Mouse (Mus musculus) left cerebral cortex, adult 9 months (tissue): ENCODE results near the gene Bnc2.

Source experiments
- DNase-seq, 2 experiments: peaks; one replicate each; pipeline ENCODE4 v3.0.0; 2022; ENCODE audit warnings: low spot score in 2 of 2

Bnc2 gene

DNA sequence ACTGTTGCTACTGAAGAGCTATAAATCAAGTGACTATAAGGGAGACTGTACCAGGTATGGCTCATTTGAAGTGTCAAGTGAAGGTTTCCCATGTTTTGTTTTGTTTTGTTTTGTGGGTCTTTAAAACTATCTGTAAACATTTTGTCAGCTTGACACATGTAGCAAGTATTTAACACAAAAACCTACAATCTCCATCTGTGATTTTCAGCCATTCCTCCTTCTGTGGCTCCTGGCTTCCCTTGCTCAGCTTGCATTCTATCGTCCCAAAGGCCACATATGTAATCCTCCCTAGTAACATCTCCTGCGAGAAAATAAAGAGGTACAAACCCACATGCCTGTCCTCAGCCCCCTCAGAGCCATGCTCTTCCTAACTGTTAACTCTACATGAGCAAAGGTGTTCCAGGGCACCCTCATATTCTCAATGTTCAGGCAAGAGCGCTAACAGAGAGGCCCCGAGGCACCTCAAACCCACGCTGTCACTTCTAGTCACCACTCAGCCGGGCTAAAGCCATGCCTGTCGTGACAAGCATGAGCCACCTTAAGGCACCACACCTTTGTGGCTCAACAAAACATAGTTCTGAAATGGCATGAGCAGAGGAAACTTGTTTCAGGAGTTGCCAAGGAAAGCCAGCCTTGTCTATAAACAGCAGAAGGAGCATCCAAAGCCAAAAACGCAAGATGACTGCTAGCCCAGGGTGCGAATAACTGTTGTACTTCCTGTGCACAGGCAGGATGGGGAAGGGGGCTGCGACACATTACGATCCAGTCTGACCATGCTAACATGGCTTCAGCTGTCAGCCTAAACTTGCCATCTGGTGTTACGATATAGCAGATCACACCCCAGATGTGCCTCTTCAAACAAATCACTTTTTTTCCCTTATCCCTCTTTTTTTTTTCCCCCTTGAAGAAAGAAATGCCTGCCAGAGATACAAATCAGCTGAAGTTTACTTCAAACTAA lies 42.0 kb downstream of the Bnc2 start:
- DNase-seq = no peak

DNA sequence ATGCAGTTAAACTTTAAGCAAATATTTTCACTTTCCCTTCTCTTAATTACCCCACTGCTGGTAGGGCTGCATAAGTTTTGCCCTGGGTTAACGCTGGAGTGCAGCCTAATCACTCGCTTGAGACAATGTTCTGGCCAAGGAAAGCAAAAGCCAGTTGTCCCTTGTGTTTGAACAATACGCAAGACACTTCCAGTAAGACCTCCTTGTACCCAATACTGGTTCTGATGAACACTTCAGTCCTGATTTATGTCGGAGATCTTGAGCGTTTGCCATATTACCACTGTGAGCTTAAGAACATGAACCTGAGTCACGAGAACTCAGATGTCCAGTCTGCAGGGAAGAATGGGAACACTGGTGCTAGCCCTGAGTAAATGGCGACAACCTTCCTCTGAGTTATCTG lies 47.5 kb downstream of the Bnc2 start:
- DNase-seq = no peak

DNA sequence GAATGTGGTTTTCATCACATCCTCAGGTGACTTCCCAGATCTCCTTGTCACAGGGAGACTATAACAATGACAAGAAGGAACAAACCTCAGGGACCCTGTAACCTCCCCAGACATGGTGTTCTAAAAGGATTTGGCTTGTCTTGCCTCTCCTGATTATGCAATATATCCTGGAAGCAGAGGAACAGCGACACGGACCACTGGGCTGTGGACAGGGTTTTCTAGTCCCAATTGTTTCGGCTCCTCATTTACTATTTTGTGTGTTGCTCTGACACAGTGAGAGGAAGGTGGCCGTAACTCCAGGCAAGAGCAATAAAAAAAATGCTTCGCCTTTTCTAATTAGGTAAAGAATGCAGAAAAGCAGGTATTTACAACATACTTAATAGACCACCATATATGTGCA lies 51.8 kb downstream of the Bnc2 start:
- DNase-seq = no peak

DNA sequence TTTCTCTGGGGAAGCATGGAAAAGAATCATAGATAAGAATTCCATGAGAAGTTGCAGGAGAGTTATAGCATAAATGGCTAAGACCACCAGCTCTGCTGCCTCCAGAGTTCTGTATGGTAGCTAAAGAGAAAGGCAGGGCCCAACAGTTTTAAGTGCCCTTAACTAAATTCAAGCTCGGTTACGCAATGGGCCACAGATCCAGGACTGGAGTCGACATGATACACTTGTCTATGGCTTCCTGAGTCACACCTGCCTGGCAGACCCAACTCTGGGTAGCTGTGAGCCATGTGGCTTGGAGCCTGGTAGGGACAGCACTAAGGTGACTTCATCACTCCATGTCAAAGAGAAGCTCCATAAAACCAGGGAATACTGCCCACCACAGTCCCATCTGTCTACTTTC lies 53.3 kb downstream of the Bnc2 start:
- DNase-seq = no peak

DNA sequence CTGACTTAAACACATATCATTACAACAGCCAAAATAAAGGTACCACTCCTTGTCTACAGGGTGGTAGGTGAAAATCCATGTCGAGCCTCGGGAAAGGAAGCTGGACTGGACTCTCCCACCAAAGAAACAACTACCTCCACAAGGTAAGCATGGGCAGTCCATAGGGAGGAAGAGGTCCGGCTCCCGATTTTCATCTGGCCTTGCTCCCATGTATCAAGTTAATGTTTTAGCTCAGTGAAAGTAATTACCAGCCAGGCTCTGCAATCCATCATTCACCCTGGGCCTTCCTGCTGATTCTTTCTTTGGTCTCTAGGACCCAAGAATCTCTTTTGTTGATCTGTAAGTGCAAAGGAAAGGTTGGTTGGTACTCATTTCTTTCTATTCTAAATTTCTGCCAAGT lies 65.2 kb downstream of the Bnc2 start:
- no peak for DNase-seq

DNA sequence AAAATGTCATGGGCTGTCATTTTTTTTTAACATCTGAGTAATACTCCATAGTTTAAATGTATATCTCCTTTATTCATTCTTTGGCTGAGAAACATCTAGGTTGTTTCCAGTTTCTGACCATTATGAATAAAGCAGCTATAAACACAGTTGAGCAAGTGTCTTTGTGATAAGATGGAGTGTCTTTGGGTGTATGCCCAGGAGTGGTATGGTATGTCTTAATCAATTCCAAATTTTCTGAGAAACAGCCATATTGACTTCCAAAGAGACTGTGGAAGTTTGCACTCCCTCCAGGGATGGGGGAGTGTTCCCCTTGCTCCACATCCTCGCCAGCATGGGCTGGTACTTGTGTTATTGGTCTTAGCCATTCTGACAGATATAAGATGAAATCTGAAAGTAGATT lies 70.6 kb downstream of the Bnc2 start:
- DNase-seq = no peak

DNA sequence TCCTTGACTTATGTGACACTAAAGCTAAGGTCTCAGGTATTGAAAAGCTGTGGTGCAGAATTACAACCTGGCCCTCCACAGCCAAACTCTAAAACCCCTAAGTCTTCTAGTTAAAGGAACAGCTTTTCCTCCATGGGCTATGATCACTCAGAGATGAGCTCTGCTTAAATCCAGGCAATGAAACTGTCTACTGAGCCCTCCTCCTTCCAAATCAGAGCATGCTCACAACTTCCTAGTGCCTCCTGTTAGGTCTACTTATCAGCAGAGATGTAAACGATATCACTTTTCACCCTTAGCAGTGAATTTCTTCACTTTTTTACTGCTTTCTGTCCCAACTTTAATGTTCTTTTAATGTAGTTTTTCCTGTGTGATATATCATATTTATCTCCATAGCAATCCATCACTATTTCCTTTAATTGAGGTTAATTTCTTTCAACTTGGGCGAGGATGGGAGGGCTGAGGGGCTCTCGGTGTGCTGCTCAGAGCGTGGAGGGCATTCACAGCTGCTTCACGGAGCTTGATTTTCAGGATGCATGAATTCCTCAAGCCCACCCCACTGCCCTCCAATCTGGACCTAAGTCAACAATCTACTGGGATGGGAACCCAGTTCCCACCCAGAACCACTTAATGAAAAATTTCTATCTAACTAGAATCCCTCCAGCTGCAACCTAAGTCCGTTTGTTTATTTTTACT lies 94.7 kb downstream of the Bnc2 start:
- no peak for DNase-seq

DNA sequence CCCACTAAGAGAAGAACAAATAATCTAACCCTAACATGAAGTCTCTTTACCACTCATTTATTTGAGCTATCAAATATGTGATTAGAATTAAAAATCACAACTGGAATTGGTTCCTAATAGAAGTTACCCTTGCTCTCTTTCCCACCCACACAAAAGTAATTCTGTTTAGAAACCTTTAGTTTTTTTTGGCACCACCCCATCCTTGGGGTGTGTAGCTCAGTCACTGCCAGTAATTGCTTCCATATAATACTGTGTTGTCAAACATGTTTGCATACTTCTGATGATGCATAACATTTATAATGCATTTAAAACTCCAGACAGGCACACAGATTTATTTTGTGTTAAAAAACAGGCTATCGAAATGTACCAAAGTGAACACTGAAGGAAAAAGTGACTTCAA lies 96.8 kb downstream of the Bnc2 start:
- DNase-seq = no peak

DNA sequence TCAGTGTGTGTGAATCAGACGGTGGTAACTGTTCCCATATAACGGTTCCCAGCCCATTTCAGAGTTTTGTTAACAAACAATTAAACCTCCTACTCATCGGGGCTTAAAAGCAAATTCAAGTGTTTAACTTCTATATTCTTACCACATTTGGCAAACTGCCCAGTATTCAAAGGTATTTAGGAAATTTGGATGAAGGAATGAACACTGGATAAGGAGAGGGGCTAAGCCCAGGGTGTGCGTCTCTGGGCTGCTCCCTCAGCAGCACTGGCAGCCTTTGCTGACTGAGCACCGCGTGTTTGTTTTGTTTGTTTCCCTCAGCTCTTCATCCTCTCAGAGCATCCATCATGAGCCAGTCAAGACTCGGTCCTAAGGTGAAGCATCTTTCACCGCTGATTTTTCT lies 109.0 kb downstream of the Bnc2 start:
- no peak for DNase-seq

DNA sequence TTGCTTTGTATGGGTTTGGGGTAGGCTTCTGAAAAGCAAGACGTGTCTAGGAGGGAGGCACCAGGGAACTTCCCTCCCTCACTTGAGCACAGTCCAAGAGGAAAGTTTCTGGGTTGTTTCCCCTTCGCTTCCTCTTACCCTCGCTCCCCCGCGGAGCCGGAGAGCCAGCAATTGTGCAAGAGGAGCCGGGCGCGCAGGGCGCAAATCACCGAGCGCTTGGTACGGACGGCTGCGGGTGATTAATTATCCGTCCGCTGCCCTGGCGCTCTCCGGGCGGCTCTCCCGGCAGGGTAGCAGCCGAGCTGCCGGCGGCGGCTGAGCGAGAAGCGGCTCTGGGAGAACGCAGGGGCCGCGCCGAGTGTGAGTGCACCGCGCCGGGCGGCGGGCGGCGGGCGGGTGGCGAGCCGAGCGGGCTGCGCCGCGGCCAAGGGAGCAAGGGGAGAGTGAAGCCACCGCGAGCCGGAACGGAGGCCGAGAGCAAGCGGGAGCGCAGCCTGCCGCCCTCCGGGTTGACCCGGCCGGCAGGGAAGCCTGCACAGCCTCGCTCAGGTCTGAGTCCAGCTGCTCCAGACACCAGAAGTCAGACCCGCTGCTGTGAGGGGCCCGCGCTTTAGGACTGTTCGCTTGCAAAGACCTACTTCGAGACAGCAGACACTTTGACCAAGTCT lies 129.7 kb downstream of the Bnc2 start:
- DNase-seq = peak in 1 of 2 experiments; percentile 7

DNA sequence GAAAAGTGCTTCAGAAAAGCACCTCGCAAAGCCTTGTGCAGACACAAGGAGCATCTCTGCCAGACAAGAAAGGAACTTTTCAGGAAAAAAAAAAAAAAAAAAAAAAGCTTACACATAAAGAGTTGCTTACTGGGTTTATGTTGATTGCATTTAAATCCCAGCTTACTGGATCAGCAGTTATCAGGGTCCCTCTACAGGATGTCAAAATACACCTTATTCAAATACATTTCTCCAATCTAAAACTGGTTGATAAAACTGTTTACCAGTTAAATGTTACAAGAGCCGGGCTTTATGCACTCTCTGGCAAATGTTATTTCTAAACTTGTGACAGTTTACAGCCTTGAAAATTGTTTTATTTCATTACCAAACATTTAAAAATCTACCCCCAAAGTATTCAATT lies 130.4 kb downstream of the Bnc2 start:
- DNase-seq = no peak

DNA sequence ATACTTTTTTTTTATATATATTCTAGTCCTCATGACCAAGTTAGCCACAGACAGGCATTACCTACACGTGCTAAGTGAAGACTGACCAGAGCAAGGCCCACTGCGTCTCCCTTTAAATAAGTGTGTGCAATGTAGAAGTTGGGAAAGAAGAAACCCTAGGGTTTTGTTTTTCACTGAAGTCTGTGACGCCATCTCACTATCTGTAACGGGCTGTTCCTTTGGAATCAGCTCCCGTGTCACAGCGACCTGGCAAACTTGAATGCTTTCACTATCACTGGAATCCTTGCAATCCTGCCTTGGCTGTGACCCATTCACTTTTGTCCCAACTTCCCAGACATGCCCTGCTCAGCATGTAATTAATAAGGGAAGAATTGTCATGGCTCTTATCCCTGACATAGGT lies 134.5 kb downstream of the Bnc2 start:
- no peak for DNase-seq

DNA sequence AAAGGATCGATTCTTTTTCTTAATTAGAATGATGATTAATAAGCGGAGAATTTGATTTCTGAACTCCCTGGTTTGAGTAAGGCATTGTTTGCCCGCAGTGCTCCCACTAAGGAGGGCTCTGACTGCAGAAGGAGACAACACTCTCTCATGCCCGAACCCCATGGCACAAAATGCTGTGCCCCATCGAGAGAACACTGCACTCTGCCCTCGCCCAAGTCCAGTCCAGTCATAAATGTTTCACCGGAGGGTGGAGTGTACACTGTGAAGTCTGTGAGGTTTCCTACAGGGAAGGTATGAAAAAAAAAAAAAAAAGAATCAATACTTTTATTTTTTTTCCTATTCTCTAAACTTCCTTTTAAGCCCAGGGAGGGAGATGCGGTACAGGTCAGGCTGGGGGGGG lies 135.7 kb downstream of the Bnc2 start:
- no peak for DNase-seq

DNA sequence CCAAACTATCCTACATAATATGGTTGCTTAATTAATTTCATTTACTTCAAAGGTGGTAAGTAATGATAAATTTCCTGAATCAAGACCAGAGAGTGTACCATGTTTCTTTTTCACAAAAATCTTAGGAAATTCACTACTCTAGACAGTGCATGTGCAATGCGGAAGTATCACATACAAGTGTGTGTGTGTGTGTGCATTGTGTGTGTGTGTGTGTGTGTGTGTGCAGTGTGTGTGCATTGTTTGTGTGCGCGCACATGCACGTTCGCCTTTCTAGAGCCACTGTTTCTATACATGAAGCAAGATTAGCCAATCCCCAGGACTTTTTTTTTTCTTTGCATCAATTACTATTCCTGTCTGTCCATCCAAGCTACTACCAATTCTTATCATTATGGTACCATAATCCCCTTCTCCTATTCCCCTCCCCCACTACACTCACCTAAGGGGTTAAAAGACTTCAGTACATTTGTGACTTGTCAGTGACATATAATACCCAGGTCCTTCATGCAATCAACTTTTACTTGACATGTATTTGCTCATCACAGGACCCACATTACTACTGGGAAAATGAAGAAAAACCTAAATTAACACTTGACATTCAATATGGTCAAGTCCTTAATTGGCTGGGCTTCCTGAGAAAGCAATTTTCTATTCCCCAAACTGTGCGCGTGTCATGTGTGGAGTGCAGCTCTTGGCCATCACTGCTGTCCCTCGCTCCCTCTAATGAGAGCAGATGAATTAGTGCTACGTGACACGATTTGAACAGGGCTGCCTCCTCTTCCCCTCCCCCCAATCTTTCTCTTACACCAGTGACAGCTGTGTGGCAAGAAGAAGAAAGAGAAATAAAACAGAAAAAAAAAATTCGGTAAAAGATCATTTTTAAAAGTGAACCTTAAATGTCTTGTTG lies 145.9 kb downstream of the Bnc2 start:
- no peak for DNase-seq

DNA sequence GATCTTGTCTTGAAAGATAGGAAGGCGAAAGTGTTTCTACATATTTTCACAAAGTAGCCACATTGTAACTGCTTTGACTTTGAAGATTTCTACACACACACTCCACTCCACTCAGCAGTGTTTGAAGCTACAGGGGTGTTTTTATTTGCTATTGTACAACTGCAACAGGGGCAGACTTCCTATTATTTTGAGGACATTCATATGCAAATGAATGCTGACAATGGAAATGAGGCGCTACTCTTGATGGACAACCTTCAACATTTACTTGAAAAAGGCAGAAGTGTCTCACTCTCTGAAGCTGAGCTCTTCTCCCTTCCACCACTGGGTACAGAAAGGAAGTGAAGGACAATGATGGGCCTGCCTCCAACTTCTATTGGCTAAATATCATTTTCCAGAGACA lies 146.7 kb downstream of the Bnc2 start:
- no peak for DNase-seq

DNA sequence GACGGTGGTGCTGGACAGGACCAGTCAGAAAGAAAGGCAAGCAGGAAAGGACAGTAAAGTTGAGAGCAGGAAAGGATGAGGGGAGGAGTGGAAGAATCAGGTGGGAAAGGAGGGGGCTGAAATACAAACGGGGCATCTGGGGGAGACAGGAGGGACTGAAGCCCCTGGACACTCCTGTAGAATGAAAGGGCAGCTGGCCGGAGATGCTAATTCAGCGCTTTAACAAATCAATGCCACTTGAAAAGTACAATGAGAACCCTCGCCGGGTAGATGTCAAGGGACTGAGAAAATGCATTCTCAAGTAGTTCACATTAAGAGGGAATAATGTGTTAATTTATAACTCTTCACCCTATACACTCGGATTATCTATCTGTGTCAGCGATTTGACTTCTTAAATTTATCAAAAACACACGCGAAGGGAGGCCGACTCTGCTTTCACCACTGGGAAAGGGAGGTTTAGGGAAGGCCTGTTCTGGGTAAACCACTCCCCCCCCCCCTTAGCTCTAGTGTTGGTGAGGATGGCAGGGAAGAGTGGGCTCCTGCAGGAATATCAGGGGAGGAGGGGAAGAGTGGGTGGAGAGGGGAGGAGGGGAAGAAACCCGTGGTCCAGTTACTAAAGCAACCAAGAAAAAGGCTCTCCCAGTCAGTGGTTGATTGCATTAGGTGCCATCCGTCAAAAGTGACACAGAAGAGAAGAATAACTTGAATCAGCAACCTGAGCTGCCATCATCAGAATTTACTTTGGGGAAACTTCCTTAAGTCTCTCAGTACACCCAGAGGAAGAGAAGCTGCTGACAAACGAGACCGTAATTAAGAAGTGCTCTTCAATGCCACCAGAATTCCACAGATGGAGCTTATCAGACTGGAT lies 147.8 kb downstream of the Bnc2 start:
- no peak for DNase-seq

DNA sequence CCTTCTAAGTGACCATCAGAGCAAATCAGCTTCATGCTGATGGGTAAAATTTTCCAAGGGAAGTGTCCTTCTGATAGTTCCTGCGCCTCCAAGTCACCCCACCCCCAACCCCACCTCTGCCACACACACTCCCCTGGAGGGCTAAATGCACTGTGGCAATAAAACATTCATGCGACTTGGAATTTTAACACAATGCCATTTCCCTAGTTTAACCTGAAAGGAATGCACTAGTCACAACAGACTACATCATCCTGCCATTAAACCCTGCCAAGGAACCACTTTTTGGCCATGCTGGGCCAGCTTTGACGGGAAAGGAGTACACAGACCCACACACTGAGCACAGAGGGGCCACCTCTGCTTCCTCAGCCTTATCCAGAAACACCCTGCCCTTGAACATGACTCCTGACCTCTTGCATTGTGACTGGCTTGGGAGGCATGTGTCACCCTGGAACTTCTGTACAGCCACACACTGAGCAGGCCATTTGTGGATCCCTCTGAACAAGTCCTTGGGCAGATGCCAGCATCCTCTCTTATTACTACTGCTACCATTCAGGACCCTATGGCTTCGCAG lies 151.3 kb downstream of the Bnc2 start:
- DNase-seq = no peak

DNA sequence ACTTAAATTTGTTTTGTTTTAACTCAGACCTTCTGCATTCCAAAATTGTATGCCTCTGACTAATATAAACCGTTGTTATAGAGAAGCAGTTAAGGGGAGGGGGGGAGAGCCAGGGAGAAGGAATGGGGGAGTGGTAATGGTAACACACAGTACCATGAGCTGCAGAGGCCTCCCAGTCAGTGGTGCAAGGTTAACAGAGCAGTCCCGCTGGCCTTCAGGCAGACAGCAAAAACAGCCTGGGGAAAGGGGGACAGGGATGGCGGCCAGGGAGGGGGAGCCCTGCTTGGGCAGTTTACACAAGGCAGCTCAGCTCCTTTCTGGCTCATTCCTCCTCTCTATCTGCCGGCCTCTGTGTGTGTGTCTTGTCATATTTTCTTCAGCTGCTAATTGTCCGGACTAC lies 151.9 kb downstream of the Bnc2 start:
- no peak for DNase-seq

DNA sequence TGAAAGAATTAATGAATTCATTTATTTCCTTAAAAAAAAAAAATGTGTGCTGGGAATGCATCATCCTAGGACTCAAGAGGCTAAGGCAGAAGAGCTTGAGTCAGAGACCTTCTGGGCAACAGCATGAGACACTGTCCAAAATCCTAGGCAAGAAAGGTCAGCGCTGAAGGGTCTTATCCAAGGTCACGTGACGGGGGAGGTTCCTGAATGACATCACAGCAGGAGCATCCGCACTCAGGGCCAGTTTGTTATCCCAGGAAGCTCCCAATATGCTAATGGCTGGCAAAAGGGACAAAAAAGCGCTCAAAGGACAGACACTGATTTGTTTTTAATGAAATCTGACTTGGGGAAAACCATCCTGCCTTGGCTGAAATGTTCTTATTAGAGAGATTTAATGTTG lies 153.5 kb downstream of the Bnc2 start:
- no peak for DNase-seq

DNA sequence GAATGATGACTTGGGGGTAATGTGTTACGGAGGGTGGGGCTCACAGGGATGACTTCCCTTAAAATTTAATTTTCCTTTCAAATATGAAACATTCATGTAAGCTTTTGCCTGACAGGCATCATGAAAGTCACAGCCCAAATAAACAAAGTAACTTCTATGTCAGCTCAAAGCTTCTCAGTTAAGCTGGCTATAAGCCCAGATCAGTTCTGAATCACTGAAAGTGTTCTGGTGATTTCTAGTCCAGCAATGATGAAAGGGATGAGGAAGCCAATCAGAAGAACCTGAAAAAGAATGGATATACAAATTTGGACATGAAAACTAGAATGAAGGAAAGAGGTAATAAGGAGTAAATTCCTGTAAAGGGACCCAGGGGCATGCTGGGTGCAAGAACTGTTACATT lies 164.6 kb downstream of the Bnc2 start:
- no peak for DNase-seq
